Mouse (Mus musculus) spleen, embryonic (tissue): ENCODE measurements around the gene Prpmp5.
"Not testable (repeated sequence)": the region's sequence is repeated elsewhere in the genome, so short reads cannot be mapped to it uniquely, and the experiment has no call there.

Experiments used
- CTCF ChIA-PET: fragments of 350-600 bp; sonication (Branson Sonifier 250); formaldehyde crosslinking; loops from one replicate; lab custom pipeline; 2022; lab: Charles Lee

Gene Prpmp5

DNA sequence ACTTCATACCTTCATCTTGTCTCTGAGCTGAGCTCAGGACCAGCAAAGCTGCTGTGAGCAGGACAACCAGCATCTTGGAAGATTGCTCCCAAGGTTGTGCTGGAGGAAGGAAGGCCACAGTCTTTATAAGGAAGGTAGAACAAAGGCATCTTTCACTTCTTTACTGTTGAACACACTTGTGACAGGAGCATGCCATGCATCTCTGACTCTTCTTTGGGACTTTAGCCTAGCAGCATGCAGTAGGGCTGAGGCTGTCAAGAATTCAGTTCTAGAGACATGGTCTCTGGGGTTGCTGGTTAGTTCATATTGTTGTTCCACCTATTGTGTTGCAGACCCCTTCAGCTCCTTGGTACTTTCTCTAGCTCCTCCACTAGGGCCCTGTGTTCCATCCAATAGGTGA lies at the start of gene Prpmp5:
Gene Prpmp5, minus strand, starts transcription at position 101 of the 400 bp plus-strand sequence.
- CTCF ChIA-PET, result not testable (repeated sequence)

- CTCF ChIA-PET, result not testable (repeated sequence)
These were observed 49.5 kb upstream of the Prpmp5 start, which contains the start of gene Gm8882 for GRCm38 (mm10) chr6:132364034-132364433. Gene Gm8882 (minus strand): TSS chr6:132364134.
